8 mouse cellular contexts compared by ENCODE assay signal in the genomic region with DNA sequence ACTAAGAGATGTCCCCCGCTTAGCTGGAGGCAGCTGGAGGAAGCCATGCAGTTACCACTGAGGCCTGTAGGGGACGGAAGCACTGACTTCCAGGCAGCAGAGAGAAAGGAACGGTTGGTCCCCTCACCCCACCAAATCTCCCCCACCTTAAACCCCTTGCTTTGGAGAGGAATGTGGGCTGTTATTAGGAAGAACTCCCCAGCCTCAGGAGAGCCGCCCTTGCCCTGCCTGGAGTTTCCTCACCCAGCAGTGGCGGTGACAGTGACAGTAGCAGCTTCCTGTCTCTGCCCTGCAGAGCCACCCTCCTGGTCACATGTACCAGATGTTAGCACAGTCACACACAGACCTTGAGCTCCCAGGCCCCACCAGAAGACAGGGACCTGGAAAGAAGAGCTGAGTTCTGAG. TPM values are rescaled to one million over a fixed set of nuclear protein-coding genes. Genes with fewer than 3 reads are reported as not detected.
DNase-seq lines count a peak whose midpoint lies in the region; ATAC-seq and TF ChIP-seq lines count a peak whose summit lies in the region.

No protein-coding gene starts in this region.

- no peaks in the 10 kb centered on the region for H3K36me3 ChIP-seq in kidney, adult 2 months (ENCODE audit: control insufficient read depth, insufficient read depth, low read length)
- H3K36me3 ChIP-seq in kidney, embryonic 14.5 days (ENCODE audit: control insufficient read depth, insufficient read depth, low read length) = no peaks in the 10 kb centered on the region
- H3K36me3 ChIP-seq in lung, postnatal 0 days (ENCODE audit: insufficient read depth, low read length) = no peaks in the 10 kb centered on the region

- ATAC-seq in kidney, embryonic 14.5 days (ENCODE audit: low FRiP score, low TSS enrichment) = no peak
- ATAC-seq in lung, postnatal 0 days = peak; percentile 29; the same call in 1 of the 2 replicates

- no peak for TF ChIP-seq EP300 in lung, postnatal 0 days (IDR thresholded peaks at IDR 0.05)

- H3K27ac ChIP-seq in kidney, adult 2 months (ENCODE audit: insufficient read depth, low read depth, low read length) = no peak overlapping the region
- H3K27ac ChIP-seq in kidney, embryonic 14.5 days (ENCODE audit: low read depth, low read length) = no peak overlapping the region
- H3K27ac ChIP-seq in lung, postnatal 0 days (ENCODE audit: low read length) = no peak overlapping the region

- H3K4me1 ChIP-seq in kidney, adult 2 months (ENCODE audit: control insufficient read depth, insufficient read depth, low read length) = no peaks in the 10 kb centered on the region
- H3K4me1 ChIP-seq in kidney, embryonic 14.5 days (ENCODE audit: control insufficient read depth, insufficient read depth, low read length) = peaks cover 15% of the 10 kb centered on the region; the same call in 1 of the 2 replicates
- no peaks in the 10 kb centered on the region for H3K4me1 ChIP-seq in lung, postnatal 0 days (ENCODE audit: insufficient read depth, low read depth, low read length)

- H3K4me3 ChIP-seq in kidney, adult 2 months (ENCODE audit: insufficient read depth, low read depth, low read length) = no peak overlapping the region
- no peak overlapping the region for H3K4me3 ChIP-seq in kidney, embryonic 14.5 days (ENCODE audit: low read length)
- no peak overlapping the region for H3K4me3 ChIP-seq in lung, postnatal 0 days (ENCODE audit: low read depth, low read length)

- no peak overlapping the region for H3K4me2 ChIP-seq in kidney, embryonic 14.5 days (replicated peaks; ENCODE audit: low read depth, low read length)
- no peak overlapping the region for H3K4me2 ChIP-seq in lung, postnatal 0 days (replicated peaks; ENCODE audit: low read depth, low read length)

- H3K9me3 ChIP-seq in kidney, embryonic 14.5 days (ENCODE audit: control insufficient read depth, low read length) = no peaks in the 10 kb centered on the region
- H3K9me3 ChIP-seq in lung, postnatal 0 days (ENCODE audit: low read length) = no peaks in the 10 kb centered on the region

- TF ChIP-seq CTCF in kidney, adult 2 months (conservative IDR thresholded peaks at IDR 0.05; ENCODE audit: insufficient read depth, insufficient read length, low read depth, low read length) = peak; percentile 30
- TF ChIP-seq CTCF in lung, postnatal 0 days (IDR thresholded peaks at IDR 0.05) = peak; percentile 65

- TF ChIP-seq POLR2A in kidney, adult 2 months (IDR thresholded peaks at IDR 0.05; ENCODE audit: low read depth, low read length) = no peak

- 0 out of 2 replicates have a peak, but pooled peaks cover 1% of the 10 kb centered on the region for H3K27me3 ChIP-seq in kidney, adult 2 months (replicated peaks; ENCODE audit: control insufficient read depth, insufficient read depth, low read length)
- 0 out of 2 replicates have a peak, but pooled peaks cover 5% of the 10 kb centered on the region for H3K27me3 ChIP-seq in kidney, embryonic 14.5 days (ENCODE audit: control insufficient read depth, insufficient read depth, low read length)
- H3K27me3 ChIP-seq in lung, postnatal 0 days (replicated peaks; ENCODE audit: insufficient read depth, low read length) = no peaks in the 10 kb centered on the region; the same call in 1 of the 2 replicates

- no peak for DNase-seq in kidney, adult 2 months
- peak; percentile 73 for DNase-seq in CD4-positive, CD25-positive, alpha-beta regulatory T cell, adult 2 months (ENCODE audit: low read depth, low spot score)
- DNase-seq in ZHBTc4 (ENCODE audit: low read depth, low spot score) = peak; percentile 71
- no peak for DNase-seq in lung, postnatal 0 days (ENCODE audit: low spot score)
- DNase-seq in thymus, postnatal 0 days (ENCODE audit: low spot score) = peak; percentile 72
- DNase-seq in left cerebral cortex, adult 11 months (ENCODE audit: low spot score) = no peak
- no peak for DNase-seq in ovary, postnatal 10 days (ENCODE audit: low spot score)

- no peak overlapping the region for H3K9ac ChIP-seq in kidney, embryonic 14.5 days (ENCODE audit: low read depth, low read length)
- no peak overlapping the region for H3K9ac ChIP-seq in lung, postnatal 0 days (replicated peaks; ENCODE audit: low read depth)

- WGBS in kidney, adult 2 months = 47% methylated on average over 5 of the region's 5 CpGs
- WGBS in kidney, embryonic 14.5 days = 35% methylated on average over 5 of the region's 5 CpGs
- WGBS in lung, postnatal 0 days = 25% methylated on average over 5 of the region's 5 CpGs

RNA-seq across cellular contexts. Expression of gene Runx3, which starts 58.6 kb away (rescaled TPM):
- polyA plus RNA-seq in kidney, adult 2 months (2012; rRNA removed) = 0.65 and 1.4 TPM in 2 replicates
- 0.11 TPM in 1 of 2 replicates, not detected in the other for polyA plus RNA-seq in kidney, embryonic 14.5 days (2014; fragmentation: Nextera tagmentation; extraction: Ambion mirVana)
- 0.13 and 0.18 TPM in 2 replicates for polyA plus RNA-seq in lung, postnatal 0 days (2015; fragmentation: Nextera tagmentation; extraction: Ambion mirVana)
- 4.8 and 7.9 TPM in 2 replicates for polyA plus RNA-seq in thymus, postnatal 0 days (2015; fragmentation: Nextera tagmentation; extraction: Ambion mirVana)

Comparison
In these comparisons a context has a peak if more than half of its experiments do, and no peak if none do; other contexts are left out.
1. DNase-seq: peak in CD4-positive, CD25-positive, alpha-beta regulatory T cell, adult 2 months (single experiment), ZHBTc4 (single experiment) and thymus, postnatal 0 days (single experiment); none in kidney, adult 2 months (single experiment), lung, postnatal 0 days (single experiment), left cerebral cortex, adult 11 months (single experiment) and ovary, postnatal 10 days (single experiment).